Mouse (Mus musculus) liver, embryonic 14.5 days (tissue): ENCODE measurements at regions not wholly inside any gene's neighbourhood (a gene's known extent, or its start where the extent isn't known, plus 50 kb on each side); places are given as distances from the start of the nearest gene placed in this dataset.

Experiments used
- ATAC-seq: fragments of 200-750 bp; cut with Nextera tagmentation; 2 replicates; pipeline ENCODE4 v1.8.0; 2017; ENCODE audit warnings: moderate number of reproducible peaks, mild to moderate bottlenecking, moderate library complexity; ENCODE audit not compliant: insufficient read depth
- DNase-seq, 3 experiments: peaks; one replicate each; pipeline ENCODE4 v3.0.0-alpha.2; 2012 to 2013; ENCODE audit warnings: low read depth in 3 of 3, low spot score in 3 of 3
- H3K27ac ChIP-seq: fragments of 300-500 bp; sonication (generic); 2 replicates; pipeline ENCODE4 v1.5.1; 2014; ENCODE audit warnings: moderate library complexity, mild to moderate bottlenecking, control low read depth, inconsistent platforms
- H3K27me3 ChIP-seq: fragments of 300-500 bp; sonication (generic); 2 replicates; pipeline ENCODE4 v1.6.1; 2014; ENCODE audit warnings: mild to moderate bottlenecking, low read length, moderate library complexity; ENCODE audit not compliant: control insufficient read depth, insufficient read depth
- H3K36me3 ChIP-seq: fragments of 300-500 bp; sonication (generic); replicated peaks from 2 replicates; pipeline ENCODE4 v1.6.1; 2014; ENCODE audit warnings: low read depth; ENCODE audit not compliant: control insufficient read depth, insufficient read depth
- H3K4me1 ChIP-seq, 2 experiments: fragments of 200-500 bp in 1 of 2; fragments of 300-500 bp in 1 of 2; sonication (generic) in 1 of 2; replicated peaks; 2 replicates each; pipeline ENCODE4 v1.6.1; 2012 to 2014; ENCODE audit warnings: antibody characterized with exemption in 1 of 2, inconsistent platforms in 1 of 2, low read length in 1 of 2; ENCODE audit not compliant: control insufficient read depth in 2 of 2, insufficient read depth in 2 of 2
- H3K4me2 ChIP-seq: fragments of 300-500 bp; sonication (generic); 2 replicates; pipeline ENCODE4 v1.6.1; 2014; ENCODE audit warnings: low read depth, mild to moderate bottlenecking, control low read depth, moderate library complexity
- H3K4me3 ChIP-seq, 2 experiments: fragments of 200-500 bp in 1 of 2; fragments of 300-500 bp in 1 of 2; sonication (generic) in 1 of 2; 2 replicates each; pipeline ENCODE4 v1.5.1; 2012 to 2014; ENCODE audit warnings: low read depth in 2 of 2, low read length in 2 of 2, mild to moderate bottlenecking in 2 of 2, control low read depth in 1 of 2, inconsistent platforms in 1 of 2, moderate library complexity in 1 of 2; ENCODE audit not compliant: insufficient read depth in 1 of 2
- H3K9ac ChIP-seq: fragments of 300-500 bp; sonication (generic); replicated peaks from 2 replicates; pipeline ENCODE4 v1.6.1; 2014; ENCODE audit warnings: mild to moderate bottlenecking, control low read depth, moderate library complexity
- H3K9me3 ChIP-seq: fragments of 300-500 bp; sonication (generic); 2 replicates; pipeline ENCODE4 v1.6.1; 2016; ENCODE audit warnings: low read length, mixed read lengths; ENCODE audit not compliant: control insufficient read depth
- CTCF ChIP-seq: IDR thresholded peaks from 2 replicates; pipeline ENCODE4 v1.5.1; 2016; ENCODE audit warnings: antibody characterized with exemption, low read depth, control low read depth
- EP300 ChIP-seq: IDR thresholded peaks from 2 replicates; pipeline ENCODE4 v1.6.1; 2016; ENCODE audit warnings: antibody characterized with exemption, low read depth
- WGBS: fragments of 180-500 bp; shearing (Covaris S2); extraction: QIAGEN DNeasy Blood & Tissue Kit; methylation state at CpG from one replicate; pipeline ENCODE4 v1.1.7; 2014; ENCODE audit not compliant: insufficient replicate concordance; 5-methylcytosine and 5-hydroxymethylcytosine counted together

DNA sequence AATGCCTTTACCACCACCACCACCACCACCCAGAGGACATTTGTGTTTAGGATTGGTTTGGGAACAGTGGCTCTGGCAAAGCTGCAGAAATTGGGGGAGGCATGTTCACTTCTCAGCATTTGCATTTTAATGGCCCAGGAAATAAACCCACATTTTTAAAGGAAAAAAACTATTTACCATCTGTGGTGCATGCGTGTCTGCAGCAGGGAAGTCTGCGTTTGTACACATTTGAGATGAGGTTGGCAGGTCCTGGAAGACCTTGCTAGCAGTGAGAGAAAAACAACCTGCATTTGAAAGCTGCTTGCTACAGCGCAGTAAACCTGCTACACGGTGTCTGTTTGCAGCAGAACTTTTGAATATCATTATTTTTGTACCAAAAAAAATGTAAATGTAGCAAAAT is 100.1 kb upstream of the Nampt start:
- DNase-seq (no peak), ATAC-seq (no peak)
- WGBS: 72% methylated on average over 4 of the region's 4 CpGs
- no peak overlapping the region for H3K4me3 ChIP-seq
- no peak overlapping the region for H3K9ac ChIP-seq
- TF ChIP-seq CTCF: no peak
- no peak for TF ChIP-seq EP300
- no peak overlapping the region for H3K4me2 ChIP-seq
- 0 out of 4 replicates have a peak, but pooled peaks cover 0 to 2% of the 10 kb centered on the region in 2 experiments for H3K4me1 ChIP-seq
- no peaks in the 10 kb centered on the region for H3K9me3 ChIP-seq
- H3K27me3 ChIP-seq: no peaks in the 10 kb centered on the region
- H3K27ac ChIP-seq: no peak overlapping the region
- H3K36me3 ChIP-seq: no peaks in the 10 kb centered on the region

DNA sequence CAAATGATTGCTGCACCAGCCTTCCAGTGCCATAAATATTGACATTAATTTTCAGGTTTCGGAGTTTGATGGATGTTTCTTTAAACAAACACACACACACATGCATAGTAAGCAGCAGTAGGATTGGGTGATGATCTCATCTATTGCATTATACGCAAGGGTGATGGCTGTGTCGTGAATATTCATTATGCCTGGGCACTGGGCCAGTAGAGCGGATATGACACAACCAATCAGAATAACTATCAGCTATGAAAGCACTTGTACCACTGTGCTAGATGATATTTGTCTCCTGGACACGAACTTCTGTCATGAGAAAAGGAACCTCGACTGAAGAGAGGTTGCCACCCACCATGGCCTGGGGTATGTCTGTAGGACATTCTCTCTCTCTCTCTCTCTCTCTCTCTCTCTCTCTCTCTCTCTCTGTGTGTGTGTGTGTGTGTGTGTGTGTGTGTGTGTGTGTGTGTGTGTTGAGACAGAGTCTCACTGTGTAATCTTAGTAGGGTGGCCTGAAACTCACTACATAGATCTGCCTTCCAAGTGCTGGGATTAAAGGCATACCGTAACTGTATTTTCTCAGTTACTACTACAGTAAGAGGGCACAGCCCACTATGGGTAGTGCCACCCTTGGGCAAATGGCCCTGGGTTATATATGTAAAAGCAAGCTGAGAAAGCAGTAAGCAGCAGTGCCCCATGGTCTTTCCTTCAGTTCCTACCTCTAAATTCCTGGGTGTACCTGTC is 94.7 kb upstream of the Nampt start:
- no peaks in the 10 kb centered on the region for H3K27me3 ChIP-seq
- H3K9ac ChIP-seq: no peak overlapping the region
- no peaks in the 10 kb centered on the region for H3K9me3 ChIP-seq
- no peak overlapping the region for H3K27ac ChIP-seq
- no peak for DNase-seq
- no peak overlapping the region for H3K4me3 ChIP-seq
- no peaks in the 10 kb centered on the region for H3K4me1 ChIP-seq
- TF ChIP-seq CTCF (no peak), EP300 (no peak)
- H3K36me3 ChIP-seq: no peaks in the 10 kb centered on the region
- ATAC-seq: no peak
- no peak overlapping the region for H3K4me2 ChIP-seq
- 62% methylated on average over 7 of the region's 7 CpGs for WGBS

DNA sequence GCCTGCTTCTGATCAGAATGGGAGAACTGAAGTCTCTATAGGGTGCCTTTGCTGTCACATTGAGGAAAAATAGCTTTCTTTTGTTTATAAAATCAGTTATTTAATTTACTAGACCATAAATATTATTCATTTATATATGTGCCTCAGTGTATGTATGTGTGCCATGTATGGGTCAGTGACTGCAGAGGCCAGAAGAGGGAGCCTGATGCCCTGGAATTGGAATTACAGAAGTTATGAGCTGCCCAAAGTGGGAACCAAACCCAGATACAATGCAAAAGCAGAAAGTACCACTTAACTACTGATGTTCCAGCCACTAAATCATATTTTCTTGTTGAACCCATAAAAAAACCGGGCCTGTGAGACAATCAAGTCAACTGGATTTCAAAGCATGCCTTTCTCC is 91.8 kb upstream of the Nampt start:
- H3K36me3 ChIP-seq: no peaks in the 10 kb centered on the region
- no peak overlapping the region for H3K27ac ChIP-seq
- no peak overlapping the region for H3K9ac ChIP-seq
- no peak overlapping the region for H3K4me2 ChIP-seq
- TF ChIP-seq EP300 (no peak), CTCF (no peak; the same call in 1 of the 2 replicates)
- 44% methylated on average over 1 of the region's 1 CpGs for WGBS
- H3K27me3 ChIP-seq: no peaks in the 10 kb centered on the region
- H3K4me1 ChIP-seq: no peaks in the 10 kb centered on the region
- H3K9me3 ChIP-seq: no peaks in the 10 kb centered on the region
- no peak overlapping the region for H3K4me3 ChIP-seq
- ATAC-seq (no peak), DNase-seq (no peak)

DNA sequence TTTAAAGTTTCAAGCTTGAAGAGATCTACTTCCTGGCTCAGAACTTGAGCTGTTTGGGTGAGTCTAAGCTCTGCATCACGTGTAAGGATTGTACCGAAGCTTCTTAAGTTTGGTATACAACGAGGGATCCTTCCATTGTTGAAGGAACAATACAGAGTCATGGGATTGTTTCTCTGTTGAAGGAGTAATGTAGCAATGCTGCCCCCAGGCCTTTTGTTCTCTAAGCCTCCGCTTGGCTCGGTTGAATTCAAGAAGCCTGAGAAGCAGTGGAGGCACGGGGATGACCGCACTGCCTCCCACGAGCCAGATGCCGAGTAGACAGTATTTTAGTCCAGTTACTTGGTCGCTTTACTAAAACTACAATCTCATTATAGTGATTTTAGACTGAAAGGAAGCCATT is 90.9 kb upstream of the Nampt start:
- Histone ChIP-seq H3K9me3 (no peaks in the 10 kb centered on the region), H3K4me3 (no peak overlapping the region), H3K4me2 (no peak overlapping the region), H3K36me3 (no peaks in the 10 kb centered on the region), H3K27ac (no peak overlapping the region), H3K27me3 (no peaks in the 10 kb centered on the region), H3K4me1 (no peaks in the 10 kb centered on the region), H3K9ac (no peak overlapping the region)
- ATAC-seq (no peak), DNase-seq (no peak)
- TF ChIP-seq EP300: no peak
- no peak for TF ChIP-seq CTCF
- 65% methylated on average over 10 of the region's 10 CpGs for WGBS

DNA sequence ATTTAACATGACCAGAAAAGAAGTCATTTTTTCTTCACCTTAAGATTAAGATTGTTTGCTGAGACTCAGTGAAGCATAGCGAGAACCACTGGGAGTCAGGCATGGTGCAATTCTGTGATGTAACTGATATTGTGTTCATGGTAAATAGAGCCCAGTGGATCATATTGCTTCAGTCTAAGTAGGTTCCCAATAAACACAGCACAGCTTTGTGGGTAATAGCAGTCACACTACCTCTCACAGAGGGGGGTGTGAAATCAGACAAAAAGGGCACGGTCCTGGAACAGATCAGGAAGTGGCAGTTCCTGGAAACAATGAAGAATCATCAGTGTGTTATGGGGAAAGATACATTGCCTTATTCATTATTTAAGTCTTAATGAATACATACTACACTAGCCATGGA is 84.1 kb upstream of the Nampt start:
- 57% methylated on average over 2 of the region's 2 CpGs for WGBS
- no peak for DNase-seq
- H3K36me3 ChIP-seq: no peaks in the 10 kb centered on the region

More for the DNA sequence above, 84.1 kb upstream of the Nampt start:
- Histone ChIP-seq H3K27me3 (no peaks in the 10 kb centered on the region), H3K27ac (no peak overlapping the region), H3K4me3 (no peak overlapping the region), H3K4me1 (no peaks in the 10 kb centered on the region), H3K9ac (no peak overlapping the region), H3K9me3 (no peaks in the 10 kb centered on the region), H3K4me2 (no peak overlapping the region)
- TF ChIP-seq EP300 (no peak), CTCF (no peak)
- no peak for ATAC-seq
